Mouse (Mus musculus): ENCODE data around the gene Phf8. TPM values are rescaled to one million over a fixed set of nuclear protein-coding genes. Genes with fewer than 3 reads are reported as not detected.

The Phf8 gene
- polyA plus RNA-seq, 1 experiment = not detected

GRCm38 (mm10) chrX:151520127-151520457, 380 bp upstream of the Phf8 start:
- peak overlapping the region; percentile 70 for H3K4me3 ChIP-seq (ENCODE audit: insufficient read depth, low read depth, low read length)
- peak overlapping the region; percentile 97 for H3K27ac ChIP-seq (ENCODE audit: insufficient read depth, low read depth, low read length)
- no peaks in the 10 kb centered on the region for H3K4me1 ChIP-seq (ENCODE audit: control insufficient read depth, insufficient read depth, low read length)
- no peak for TF ChIP-seq POLR2A (IDR thresholded peaks at IDR 0.05; ENCODE audit: insufficient read depth, low read depth, low read length)
- no peak for TF ChIP-seq CTCF (IDR thresholded peaks at IDR 0.05; ENCODE audit: insufficient read depth, low read depth, low read length)
- 9% methylated on average over 17 of the region's 17 CpGs for WGBS

GRCm38 (mm10) chrX:151521786-151522522, 1.5 kb downstream of the Phf8 start:
- WGBS = 26% methylated on average over 25 of the region's 25 CpGs
- Histone ChIP-seq H3K4me3 (ENCODE audit: insufficient read depth, low read depth, low read length) (peak overlapping the region; percentile 84), H3K4me1 (ENCODE audit: control insufficient read depth, insufficient read depth, low read length) (no peaks in the 10 kb centered on the region), H3K27ac (ENCODE audit: insufficient read depth, low read depth, low read length) (peak overlapping the region; percentile 95; the same call in 1 of the 2 replicates)
- TF ChIP-seq CTCF (IDR thresholded peaks at IDR 0.05; ENCODE audit: insufficient read depth, low read depth, low read length) = no peak
- TF ChIP-seq POLR2A (IDR thresholded peaks at IDR 0.05; ENCODE audit: insufficient read depth, low read depth, low read length) = no peak

DNA sequence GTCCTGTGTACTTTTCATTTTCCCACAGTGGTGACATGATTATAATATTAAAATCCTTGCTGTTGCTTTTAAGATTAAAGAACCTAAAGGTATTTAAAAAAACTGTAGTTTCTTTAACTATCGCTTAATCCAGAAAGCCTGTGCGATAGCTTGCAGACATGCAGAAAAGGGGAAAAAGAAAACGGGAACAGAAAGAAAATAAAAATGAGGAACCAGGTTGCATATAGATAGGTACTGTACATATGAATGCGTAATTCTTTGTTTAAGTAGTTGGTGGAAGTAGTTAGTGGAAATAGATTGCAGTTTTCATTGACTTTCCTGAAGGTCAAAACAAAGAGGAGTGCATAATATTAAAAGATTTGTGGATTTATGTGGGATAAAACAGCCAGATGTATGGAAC, 32.9 kb downstream of the Phf8 start:
- TF ChIP-seq POLR2A (IDR thresholded peaks at IDR 0.05; ENCODE audit: insufficient read depth, low read depth, low read length) = no peak
- TF ChIP-seq CTCF (IDR thresholded peaks at IDR 0.05; ENCODE audit: insufficient read depth, low read depth, low read length) = no peak
- no peak overlapping the region for H3K4me3 ChIP-seq (ENCODE audit: insufficient read depth, low read depth, low read length)
- 92% methylated on average over 4 of the region's 4 CpGs for WGBS
- H3K4me1 ChIP-seq (ENCODE audit: control insufficient read depth, insufficient read depth, low read length) = no peaks in the 10 kb centered on the region
- no peak overlapping the region for H3K27ac ChIP-seq (ENCODE audit: insufficient read depth, low read depth, low read length)

- H3K27ac ChIP-seq (ENCODE audit: insufficient read depth, low read depth, low read length) = no peak overlapping the region
- no peak for TF ChIP-seq CTCF (IDR thresholded peaks at IDR 0.05; ENCODE audit: insufficient read depth, low read depth, low read length)
- H3K4me1 ChIP-seq (ENCODE audit: control insufficient read depth, insufficient read depth, low read length) = no peaks in the 10 kb centered on the region
- H3K4me3 ChIP-seq (ENCODE audit: insufficient read depth, low read depth, low read length) = no peak overlapping the region
- 91% methylated on average over 1 of the region's 1 CpGs for WGBS
Observed at GRCm38 (mm10) chrX:151575166-151575565, 54.7 kb downstream of the Phf8 start.

DNA sequence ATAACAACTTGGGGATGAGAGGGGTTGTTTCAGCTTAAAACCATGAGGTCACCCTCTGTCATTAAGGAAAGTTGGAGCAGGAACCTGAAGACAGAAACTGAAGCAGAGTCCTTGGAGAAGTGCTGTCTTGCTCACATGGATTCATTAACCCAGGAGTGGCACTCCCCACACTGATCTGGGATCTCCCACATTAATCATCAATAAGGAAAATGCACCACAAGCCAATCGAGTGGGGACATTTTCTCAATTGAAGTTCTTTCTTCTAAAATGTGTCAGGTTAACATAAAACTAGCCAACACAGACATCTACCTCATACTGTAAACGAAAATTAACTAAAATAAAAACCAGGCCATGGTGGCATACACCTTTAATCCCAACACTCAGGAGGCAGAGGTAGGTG, 122.9 kb downstream of the Phf8 start:
- WGBS = 77% methylated on average over 2 of the region's 2 CpGs
- H3K4me1 ChIP-seq (ENCODE audit: control insufficient read depth, insufficient read depth, low read length) = no peaks in the 10 kb centered on the region
- no peak for TF ChIP-seq CTCF (IDR thresholded peaks at IDR 0.05; ENCODE audit: insufficient read depth, low read depth, low read length)
- TF ChIP-seq POLR2A (IDR thresholded peaks at IDR 0.05; ENCODE audit: insufficient read depth, low read depth, low read length) = no peak
- no peak overlapping the region for H3K27ac ChIP-seq (ENCODE audit: insufficient read depth, low read depth, low read length)
- H3K4me3 ChIP-seq (ENCODE audit: insufficient read depth, low read depth, low read length) = no peak overlapping the region

DNA sequence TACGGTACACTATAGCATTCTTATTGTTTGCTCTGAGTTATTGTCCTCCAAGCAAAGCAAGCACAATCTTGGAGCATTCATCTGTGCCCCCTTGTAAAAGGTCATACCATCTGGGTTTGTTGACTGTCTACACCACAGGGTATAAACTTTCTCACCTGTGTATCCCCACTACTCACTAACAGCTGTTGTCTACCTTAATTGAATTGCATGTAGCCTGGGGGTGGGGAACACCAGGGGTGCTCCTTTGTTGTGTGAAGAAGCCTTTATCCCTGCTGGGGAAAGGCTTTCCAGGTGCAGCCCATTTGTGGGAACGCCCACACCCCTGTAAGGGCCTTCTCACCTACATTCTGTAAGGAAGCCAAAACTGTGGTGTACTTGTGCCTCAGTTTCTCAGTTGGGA, 133.3 kb downstream of the Phf8 start:
- TF ChIP-seq POLR2A (IDR thresholded peaks at IDR 0.05; ENCODE audit: insufficient read depth, low read depth, low read length) = no peak
- no peak for TF ChIP-seq CTCF (IDR thresholded peaks at IDR 0.05; ENCODE audit: insufficient read depth, low read depth, low read length)
- WGBS = 70% methylated on average over 2 of the region's 2 CpGs
- Histone ChIP-seq H3K4me3 (ENCODE audit: insufficient read depth, low read depth, low read length) (no peak overlapping the region), H3K4me1 (ENCODE audit: control insufficient read depth, insufficient read depth, low read length) (no peaks in the 10 kb centered on the region), H3K27ac (ENCODE audit: insufficient read depth, low read depth, low read length) (no peak overlapping the region)

DNA sequence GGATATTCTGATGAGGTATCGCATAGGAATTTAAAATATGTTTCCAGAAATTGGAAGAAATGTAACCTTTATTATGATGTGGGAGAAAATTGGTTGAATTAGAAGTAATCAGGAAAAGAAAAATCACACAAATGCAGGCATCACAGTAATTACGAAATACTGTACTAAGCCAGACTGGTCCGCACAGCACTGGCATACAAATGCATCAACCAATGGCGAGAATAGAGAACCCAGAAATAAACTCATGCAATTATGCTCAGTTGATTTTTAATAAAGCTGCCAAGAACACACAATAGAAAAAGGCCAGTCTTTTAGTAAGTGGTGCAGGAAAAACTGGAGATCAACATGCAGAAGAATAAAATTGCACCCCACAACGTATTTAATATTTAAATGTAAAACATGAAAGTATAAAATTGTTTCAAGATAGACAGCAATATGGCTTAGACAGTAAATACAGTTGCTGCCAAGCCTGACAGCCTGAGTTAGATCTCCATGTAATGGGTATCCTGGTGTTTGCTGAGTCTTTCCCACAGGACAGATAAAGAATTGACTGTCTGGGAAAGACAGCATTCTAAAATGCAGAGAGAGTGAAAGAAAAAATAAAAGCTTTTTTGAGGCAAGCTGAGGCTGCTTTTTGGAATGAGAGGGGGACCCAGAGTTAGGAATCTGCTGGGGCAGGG, 154.2 kb downstream of the Phf8 start:
- Histone ChIP-seq H3K4me3 (ENCODE audit: insufficient read depth, low read depth, low read length) (no peak overlapping the region), H3K4me1 (ENCODE audit: control insufficient read depth, insufficient read depth, low read length) (no peaks in the 10 kb centered on the region), H3K27ac (ENCODE audit: insufficient read depth, low read depth, low read length) (no peak overlapping the region)
- TF ChIP-seq POLR2A (IDR thresholded peaks at IDR 0.05; ENCODE audit: insufficient read depth, low read depth, low read length) (no peak), CTCF (IDR thresholded peaks at IDR 0.05; ENCODE audit: insufficient read depth, low read depth, low read length) (no peak)
- 49% methylated on average over 5 of the region's 5 CpGs for WGBS

Other genes with a start within 250 kb of the Phf8 start
- not detected in 2 replicates for gene Fam120c, start 176.5 kb upstream of the Phf8 start, polyA plus RNA-seq (2012; ENCODE audit: insufficient read depth, insufficient read length, low replicate concordance, missing spikeins)

Data from olfactory bulb, adult 2 months (tissue).